Mouse (Mus musculus) testis, adult 2 months (tissue): ENCODE data around the gene Lrrc7. TPM values are rescaled to one million over a fixed set of nuclear protein-coding genes. Genes with fewer than 3 reads are reported as not detected.

Source experiments
- H3K27ac ChIP-seq: fragments of 200-500 bp; 2 replicates; pipeline ENCODE4 v1.5.1; 2012; ENCODE audit warnings: low read depth, low read length; ENCODE audit not compliant: control insufficient read depth, insufficient read depth
- H3K27me3 ChIP-seq: fragments of 200-500 bp; 2 replicates; pipeline ENCODE4 v1.6.1; 2012; ENCODE audit warnings: mild to moderate bottlenecking, low read length, moderate library complexity; ENCODE audit not compliant: control insufficient read depth, insufficient read depth
- H3K36me3 ChIP-seq: fragments of 200-500 bp; 2 replicates; pipeline ENCODE4 v1.6.1; 2012; ENCODE audit warnings: mild to moderate bottlenecking, low read length; ENCODE audit not compliant: control insufficient read depth, insufficient read depth
- H3K4me1 ChIP-seq: fragments of 200-500 bp; 2 replicates; pipeline ENCODE4 v1.6.1; 2012; ENCODE audit warnings: low read length; ENCODE audit not compliant: control insufficient read depth, insufficient read depth
- H3K4me3 ChIP-seq: fragments of 200-500 bp; 2 replicates; pipeline ENCODE4 v1.5.1; 2012; ENCODE audit warnings: low read depth, mild to moderate bottlenecking, low read length, moderate library complexity, mixed read lengths; ENCODE audit not compliant: control insufficient read depth
- CTCF ChIP-seq: fragments of 200-500 bp; IDR thresholded peaks from 2 replicates; pipeline ENCODE4 v1.5.1; 2012; ENCODE audit warnings: low read depth, mild to moderate bottlenecking, inconsistent platforms, low read length, moderate library complexity; ENCODE audit not compliant: control insufficient read depth, insufficient read depth, insufficient replicate concordance
- POLR2A ChIP-seq: fragments of 200-500 bp; IDR thresholded peaks from 2 replicates; pipeline ENCODE4 v1.6.1; 2012; ENCODE audit warnings: low read depth, mild to moderate bottlenecking, inconsistent platforms, low read length, moderate library complexity; ENCODE audit not compliant: control insufficient read depth
- polyA plus RNA-seq: library from polyadenylated mRNA; depleted of rRNA; stranded (reverse); fragments of >200 nt; gene quantifications from 2 replicates; pipeline ENCODE4 v1.2.3, GENCODE M21; 2012

Gene Lrrc7
- polyA plus RNA-seq, 1 experiment: 0.02 TPM

- TF ChIP-seq CTCF: no peak
- TF ChIP-seq POLR2A: no peak
Measured at GRCm38 (mm10) chr3:158400600-158400999, 161.4 kb downstream of the Lrrc7 start.

GRCm38 (mm10) chr3:158391534-158391933 lies 170.5 kb downstream of the Lrrc7 start:
- TF ChIP-seq POLR2A (no peak), CTCF (no peak)
- Histone ChIP-seq H3K4me3 (no peak overlapping the region), H3K4me1 (no peaks in the 10 kb centered on the region), H3K36me3 (no peaks in the 10 kb centered on the region), H3K27me3 (no peaks in the 10 kb centered on the region), H3K27ac (no peak overlapping the region)

More at GRCm38 (mm10) chr3:158400600-158400999, 161.4 kb downstream of the Lrrc7 start:
- Histone ChIP-seq H3K27ac (no peak overlapping the region), H3K36me3 (no peaks in the 10 kb centered on the region), H3K27me3 (no peaks in the 10 kb centered on the region), H3K4me1 (no peaks in the 10 kb centered on the region), H3K4me3 (no peak overlapping the region)

GRCm38 (mm10) chr3:158388076-158388454 lies 174.0 kb downstream of the Lrrc7 start:
- Histone ChIP-seq H3K27ac (no peak overlapping the region), H3K36me3 (no peaks in the 10 kb centered on the region), H3K27me3 (no peaks in the 10 kb centered on the region), H3K4me1 (no peaks in the 10 kb centered on the region), H3K4me3 (no peak overlapping the region)
- TF ChIP-seq POLR2A (no peak), CTCF (no peak)

- Histone ChIP-seq H3K4me3 (no peak overlapping the region), H3K36me3 (no peaks in the 10 kb centered on the region), H3K27ac (no peak overlapping the region), H3K4me1 (no peaks in the 10 kb centered on the region), H3K27me3 (no peaks in the 10 kb centered on the region)
- TF ChIP-seq CTCF (no peak), POLR2A (no peak)
Measured at GRCm38 (mm10) chr3:158387413-158388075, 174.5 kb downstream of the Lrrc7 start.

- TF ChIP-seq POLR2A (no peak), CTCF (no peak)
- Histone ChIP-seq H3K27ac (no peak overlapping the region), H3K27me3 (no peaks in the 10 kb centered on the region), H3K36me3 (no peaks in the 10 kb centered on the region), H3K4me3 (no peak overlapping the region), H3K4me1 (no peaks in the 10 kb centered on the region)
Measured at GRCm38 (mm10) chr3:158386848-158387247, 175.2 kb downstream of the Lrrc7 start.

- Histone ChIP-seq H3K36me3 (no peaks in the 10 kb centered on the region), H3K27me3 (no peaks in the 10 kb centered on the region), H3K27ac (no peak overlapping the region), H3K4me3 (no peak overlapping the region), H3K4me1 (no peaks in the 10 kb centered on the region)
- TF ChIP-seq CTCF: no peak
- TF ChIP-seq POLR2A: no peak
Measured at GRCm38 (mm10) chr3:158375885-158376284, 186.1 kb downstream of the Lrrc7 start.

GRCm38 (mm10) chr3:158369169-158369568 lies 192.9 kb downstream of the Lrrc7 start:
- H3K36me3 ChIP-seq: no peaks in the 10 kb centered on the region

GRCm38 (mm10) chr3:158365801-158366200 lies 196.2 kb downstream of the Lrrc7 start:
- H3K4me1 ChIP-seq: no peaks in the 10 kb centered on the region
- TF ChIP-seq CTCF (no peak), POLR2A (no peak)
- no peak overlapping the region for H3K4me3 ChIP-seq
- H3K27me3 ChIP-seq: no peaks in the 10 kb centered on the region
- H3K27ac ChIP-seq: no peak overlapping the region
- no peaks in the 10 kb centered on the region for H3K36me3 ChIP-seq

More at GRCm38 (mm10) chr3:158369169-158369568, 192.9 kb downstream of the Lrrc7 start:
- Histone ChIP-seq H3K4me3 (no peak overlapping the region), H3K4me1 (no peaks in the 10 kb centered on the region), H3K27me3 (no peaks in the 10 kb centered on the region), H3K27ac (no peak overlapping the region)
- TF ChIP-seq CTCF (no peak), POLR2A (no peak)

GRCm38 (mm10) chr3:158362091-158362490 lies 199.9 kb downstream of the Lrrc7 start:
- no peaks in the 10 kb centered on the region for H3K27me3 ChIP-seq

More at GRCm38 (mm10) chr3:158362091-158362490, 199.9 kb downstream of the Lrrc7 start:
- TF ChIP-seq POLR2A (no peak), CTCF (no peak)
- Histone ChIP-seq H3K4me1 (no peaks in the 10 kb centered on the region), H3K36me3 (no peaks in the 10 kb centered on the region), H3K4me3 (no peak overlapping the region), H3K27ac (no peak overlapping the region)
